Mouse (Mus musculus) bone marrow, adult 2 months (tissue): ENCODE results near the gene Nmnat2.

Source experiments
- CTCF ChIP-seq: fragments of 200-500 bp; IDR thresholded peaks from 2 replicates; pipeline ENCODE4 v1.5.1; 2011; ENCODE audit warnings: low read length, control low read depth; ENCODE audit not compliant: control insufficient read depth, insufficient read depth
- POLR2A ChIP-seq: fragments of 200-500 bp; IDR thresholded peaks from 2 replicates; pipeline ENCODE4 v1.6.1; 2011; ENCODE audit warnings: low read depth, mild to moderate bottlenecking, control low read depth, low read length, borderline replicate concordance; ENCODE audit not compliant: control insufficient read depth

- no peak for TF ChIP-seq POLR2A
- TF ChIP-seq CTCF, result no peak
Measured at GRCm38 (mm10) chr1:153075087-153075736, 120.4 kb downstream of the Nmnat2 start.
